Mouse (Mus musculus): ENCODE measurements around the gene Lats2. TPM values are rescaled to one million over a fixed set of nuclear protein-coding genes. Genes with fewer than 3 reads are reported as not detected.

The Lats2 gene
- polyA plus RNA-seq, 1 experiment = 18.2 TPM

GRCm38 (mm10) chr14:57701915-57702477, 56.2 kb downstream of the Lats2 start:
- no peak for TF ChIP-seq POLR2A (IDR thresholded peaks at IDR 0.05; ENCODE audit: control insufficient read depth, extremely low read depth, insufficient read depth, low read length, poor library complexity)
- TF ChIP-seq CTCF (IDR thresholded peaks at IDR 0.05; ENCODE audit: borderline replicate concordance, control insufficient read depth, extremely low read depth, insufficient read depth, low read length, poor library complexity) = no peak
- Histone ChIP-seq H3K27ac (ENCODE audit: control insufficient read depth, insufficient read depth, low read length) (no peak overlapping the region), H3K4me1 (replicated peaks; ENCODE audit: control insufficient read depth, insufficient read depth, low read length) (no peaks in the 10 kb centered on the region), H3K4me3 (ENCODE audit: control insufficient read depth, insufficient read depth, low read length) (no peak overlapping the region), H3K36me3 (ENCODE audit: control insufficient read depth, insufficient read depth, low read length) (no peaks in the 10 kb centered on the region), H3K27me3 (ENCODE audit: control insufficient read depth, insufficient read depth, low read length) (no peaks in the 10 kb centered on the region)
- WGBS = 94% methylated on average over 12 of the region's 12 CpGs
- no peak for DNase-seq

- no peaks in the 10 kb centered on the region for H3K27me3 ChIP-seq (ENCODE audit: control insufficient read depth, insufficient read depth, low read length)
- WGBS = 97% methylated on average over 33 of the region's 33 CpGs
- DNase-seq = no peak
Observed at GRCm38 (mm10) chr14:57699461-57699970, 58.7 kb downstream of the Lats2 start.

GRCm38 (mm10) chr14:57699016-57699415, 59.2 kb downstream of the Lats2 start:
- H3K27ac ChIP-seq (ENCODE audit: control insufficient read depth, insufficient read depth, low read length) = no peak overlapping the region
- H3K27me3 ChIP-seq (ENCODE audit: control insufficient read depth, insufficient read depth, low read length) = no peaks in the 10 kb centered on the region
- TF ChIP-seq CTCF (IDR thresholded peaks at IDR 0.05; ENCODE audit: borderline replicate concordance, control insufficient read depth, extremely low read depth, insufficient read depth, low read length, poor library complexity) (no peak), POLR2A (IDR thresholded peaks at IDR 0.05; ENCODE audit: control insufficient read depth, extremely low read depth, insufficient read depth, low read length, poor library complexity) (no peak)
- no peaks in the 10 kb centered on the region for H3K36me3 ChIP-seq (ENCODE audit: control insufficient read depth, insufficient read depth, low read length)
- no peak overlapping the region for H3K4me3 ChIP-seq (ENCODE audit: control insufficient read depth, insufficient read depth, low read length)
- H3K4me1 ChIP-seq (replicated peaks; ENCODE audit: control insufficient read depth, insufficient read depth, low read length) = no peaks in the 10 kb centered on the region
- 95% methylated on average over 10 of the region's 10 CpGs for WGBS
- DNase-seq = no peak

More at GRCm38 (mm10) chr14:57699461-57699970, 58.7 kb downstream of the Lats2 start:
- Histone ChIP-seq H3K36me3 (ENCODE audit: control insufficient read depth, insufficient read depth, low read length) (no peaks in the 10 kb centered on the region), H3K4me3 (ENCODE audit: control insufficient read depth, insufficient read depth, low read length) (no peak overlapping the region), H3K27ac (ENCODE audit: control insufficient read depth, insufficient read depth, low read length) (no peak overlapping the region), H3K4me1 (replicated peaks; ENCODE audit: control insufficient read depth, insufficient read depth, low read length) (no peaks in the 10 kb centered on the region)
- no peak for TF ChIP-seq CTCF (IDR thresholded peaks at IDR 0.05; ENCODE audit: borderline replicate concordance, control insufficient read depth, extremely low read depth, insufficient read depth, low read length, poor library complexity)

- DNase-seq = no peak
- no peak overlapping the region for H3K4me3 ChIP-seq (ENCODE audit: control insufficient read depth, insufficient read depth, low read length)
- H3K27me3 ChIP-seq (ENCODE audit: control insufficient read depth, insufficient read depth, low read length) = no peaks in the 10 kb centered on the region
- no peak for TF ChIP-seq CTCF (IDR thresholded peaks at IDR 0.05; ENCODE audit: borderline replicate concordance, control insufficient read depth, extremely low read depth, insufficient read depth, low read length, poor library complexity)
- no peak for TF ChIP-seq POLR2A (IDR thresholded peaks at IDR 0.05; ENCODE audit: control insufficient read depth, extremely low read depth, insufficient read depth, low read length, poor library complexity)
- no peak overlapping the region for H3K27ac ChIP-seq (ENCODE audit: control insufficient read depth, insufficient read depth, low read length)
- H3K36me3 ChIP-seq (ENCODE audit: control insufficient read depth, insufficient read depth, low read length) = no peaks in the 10 kb centered on the region
- 94% methylated on average over 15 of the region's 15 CpGs for WGBS
- H3K4me1 ChIP-seq (replicated peaks; ENCODE audit: control insufficient read depth, insufficient read depth, low read length) = no peaks in the 10 kb centered on the region
Observed at GRCm38 (mm10) chr14:57696066-57696465, 62.1 kb downstream of the Lats2 start.

DNA sequence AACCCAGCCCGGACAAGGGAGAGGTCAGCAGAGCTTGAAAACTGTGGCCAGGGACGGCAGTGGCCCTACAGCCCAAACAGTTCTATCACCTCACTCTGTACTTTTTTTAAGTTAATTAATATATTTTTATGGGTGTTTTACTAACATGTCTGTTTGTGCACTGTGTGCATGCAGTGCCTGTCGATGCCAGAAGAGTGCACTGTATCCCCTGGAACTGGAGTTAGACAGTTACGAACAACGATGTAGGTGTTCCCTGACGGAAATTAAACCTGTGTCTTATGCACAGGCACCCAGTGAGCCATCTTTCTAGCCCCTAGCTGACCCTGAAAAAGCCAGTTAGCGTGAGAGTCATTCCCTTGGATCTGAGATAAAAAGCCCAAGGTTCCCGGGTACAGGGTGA, 62.6 kb downstream of the Lats2 start:
- Histone ChIP-seq H3K36me3 (ENCODE audit: control insufficient read depth, insufficient read depth, low read length) (no peaks in the 10 kb centered on the region), H3K4me1 (replicated peaks; ENCODE audit: control insufficient read depth, insufficient read depth, low read length) (no peaks in the 10 kb centered on the region), H3K27me3 (ENCODE audit: control insufficient read depth, insufficient read depth, low read length) (no peaks in the 10 kb centered on the region), H3K27ac (ENCODE audit: control insufficient read depth, insufficient read depth, low read length) (no peak overlapping the region), H3K4me3 (ENCODE audit: control insufficient read depth, insufficient read depth, low read length) (no peak overlapping the region)
- no peak for DNase-seq
- 95% methylated on average over 8 of the region's 8 CpGs for WGBS
- TF ChIP-seq CTCF (IDR thresholded peaks at IDR 0.05; ENCODE audit: borderline replicate concordance, control insufficient read depth, extremely low read depth, insufficient read depth, low read length, poor library complexity) = no peak
- TF ChIP-seq POLR2A (IDR thresholded peaks at IDR 0.05; ENCODE audit: control insufficient read depth, extremely low read depth, insufficient read depth, low read length, poor library complexity) = no peak

DNA sequence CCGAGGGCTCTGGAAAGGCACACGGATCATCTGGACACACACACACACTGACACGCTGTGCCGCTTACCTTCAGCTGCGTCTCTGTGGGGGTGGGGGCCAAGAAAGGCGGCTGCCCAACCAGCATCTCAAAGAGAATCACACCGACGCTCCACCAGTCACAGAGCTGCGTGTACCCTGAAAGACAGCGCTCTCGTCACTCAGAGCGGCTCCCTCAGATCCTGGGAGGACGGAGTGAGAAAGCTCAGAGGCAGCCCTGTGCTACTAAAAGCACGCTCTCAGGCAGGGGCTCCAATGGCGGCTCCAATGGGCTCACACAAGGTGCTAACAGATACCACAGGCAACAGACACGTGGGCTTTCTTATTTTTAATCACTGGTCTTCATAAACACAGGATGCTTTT, 63.9 kb downstream of the Lats2 start:
- no peak for TF ChIP-seq CTCF (IDR thresholded peaks at IDR 0.05; ENCODE audit: borderline replicate concordance, control insufficient read depth, extremely low read depth, insufficient read depth, low read length, poor library complexity)
- TF ChIP-seq POLR2A (IDR thresholded peaks at IDR 0.05; ENCODE audit: control insufficient read depth, extremely low read depth, insufficient read depth, low read length, poor library complexity) = no peak
- H3K4me3 ChIP-seq (ENCODE audit: control insufficient read depth, insufficient read depth, low read length) = no peak overlapping the region
- DNase-seq = no peak
- no peak overlapping the region for H3K27ac ChIP-seq (ENCODE audit: control insufficient read depth, insufficient read depth, low read length)
- H3K27me3 ChIP-seq (ENCODE audit: control insufficient read depth, insufficient read depth, low read length) = no peaks in the 10 kb centered on the region
- no peaks in the 10 kb centered on the region for H3K4me1 ChIP-seq (replicated peaks; ENCODE audit: control insufficient read depth, insufficient read depth, low read length)
- WGBS = 98% methylated on average over 16 of the region's 16 CpGs
- H3K36me3 ChIP-seq (ENCODE audit: control insufficient read depth, insufficient read depth, low read length) = no peaks in the 10 kb centered on the region
